Mouse (Mus musculus) heart, postnatal 4 days (tissue): ENCODE measurements at regions not wholly inside any gene's neighbourhood (a gene's known extent, or its start where the extent isn't known, plus 50 kb on each side); places are given as distances from the start of the nearest gene placed in this dataset.

Experiments
- DNase-seq: peaks from one replicate; pipeline ENCODE4 v3.0.0; 2021

GRCm38 (mm10) chr15:63532337-63533055 lies 312.5 kb downstream of the Gsdmc2 start:
- DNase-seq, result no peak

GRCm38 (mm10) chr15:63527318-63527717 lies 317.7 kb downstream of the Gsdmc2 start:
- DNase-seq, result no peak

- DNase-seq, result no peak
These were observed 318.2 kb downstream of the Gsdmc2 start for GRCm38 (mm10) chr15:63526820-63527219.

GRCm38 (mm10) chr15:63517301-63517700 lies 327.7 kb downstream of the Gsdmc2 start:
- DNase-seq, result no peak

- DNase-seq, result no peak
These were observed 344.5 kb downstream of the Gsdmc2 start for GRCm38 (mm10) chr15:63500453-63500852.

- no peak for DNase-seq
These were observed 346.5 kb downstream of the Gsdmc2 start for GRCm38 (mm10) chr15:63498483-63498882.

- no peak for DNase-seq
These were observed 347.8 kb downstream of the Gsdmc2 start for GRCm38 (mm10) chr15:63497207-63497606.

GRCm38 (mm10) chr15:63484910-63485309 lies 360.1 kb downstream of the Gsdmc2 start:
- DNase-seq, result no peak

GRCm38 (mm10) chr15:63484217-63484887 lies 360.6 kb downstream of the Gsdmc2 start:
- peak; percentile 10 for DNase-seq

GRCm38 (mm10) chr15:63479270-63479805 lies 365.6 kb downstream of the Gsdmc2 start:
- no peak for DNase-seq

- DNase-seq, result no peak
These were observed 378.1 kb downstream of the Gsdmc2 start for GRCm38 (mm10) chr15:63466916-63467315.

GRCm38 (mm10) chr15:63452529-63452928 lies 392.4 kb downstream of the Gsdmc2 start:
- no peak for DNase-seq

- no peak for DNase-seq
These were observed 398.7 kb downstream of the Gsdmc2 start for GRCm38 (mm10) chr15:63446288-63446687.

GRCm38 (mm10) chr15:63445016-63445415 lies 400.0 kb downstream of the Gsdmc2 start:
- DNase-seq, result no peak

- no peak for DNase-seq
These were observed 402.7 kb downstream of the Gsdmc2 start for GRCm38 (mm10) chr15:63442146-63442780.

GRCm38 (mm10) chr15:63412649-63413048 lies 432.3 kb downstream of the Gsdmc2 start:
- DNase-seq, result no peak

GRCm38 (mm10) chr15:63411771-63412118 lies 433.2 kb downstream of the Gsdmc2 start:
- no peak for DNase-seq

GRCm38 (mm10) chr15:63410994-63411770 lies 433.8 kb downstream of the Gsdmc2 start:
- DNase-seq, result no peak

GRCm38 (mm10) chr15:63400445-63400844 lies 444.5 kb downstream of the Gsdmc2 start:
- DNase-seq, result no peak

GRCm38 (mm10) chr15:63400011-63400410 lies 445.0 kb downstream of the Gsdmc2 start:
- DNase-seq, result peak; percentile 9

GRCm38 (mm10) chr15:63397485-63397884 lies 447.5 kb downstream of the Gsdmc2 start:
- no peak for DNase-seq

- DNase-seq, result no peak
These were observed 467.7 kb downstream of the Gsdmc2 start for GRCm38 (mm10) chr15:63377258-63377657.
